Mouse (Mus musculus) layer of hippocampus, postnatal 14 days (tissue): Measurements from ENCODE around the gene Kctd17. TPM values are rescaled to one million over a fixed set of nuclear protein-coding genes. Genes with fewer than 3 reads are reported as not detected.

Experiments
- DNase-seq, 2 experiments: peaks; one replicate each; pipeline ENCODE4 v3.0.0; 2021 to 2022; ENCODE audit warnings: low spot score in 2 of 2, mixed read lengths in 1 of 2
- total RNA-seq, 2 experiments: library from RNA; stranded (reverse); gene quantifications; 2 replicates each; pipeline ENCODE4 v1.2.3; 2021

The Kctd17 gene
- total RNA-seq, 2 experiments from 2014 or later = 254 to 262 TPM

- DNase-seq = no peak
Observed at GRCm38 (mm10) chr15:78443857-78444256, 15.5 kb downstream of the Kctd17 start.

GRCm38 (mm10) chr15:78447121-78447520 is 18.8 kb downstream of the Kctd17 start:
- DNase-seq = no peak

- peak; percentile 93 to 96 for DNase-seq
Observed at GRCm38 (mm10) chr15:78447746-78448535, 19.6 kb downstream of the Kctd17 start.

- no peak for DNase-seq
Observed at GRCm38 (mm10) chr15:78449131-78449530, 20.8 kb downstream of the Kctd17 start.

GRCm38 (mm10) chr15:78449694-78450418 is 21.5 kb downstream of the Kctd17 start:
- DNase-seq = no peak

- DNase-seq = no peak
Observed at GRCm38 (mm10) chr15:78450419-78450768, 22.0 kb downstream of the Kctd17 start.

GRCm38 (mm10) chr15:78451201-78451600 is 22.8 kb downstream of the Kctd17 start:
- DNase-seq = no peak

GRCm38 (mm10) chr15:78452929-78453328 is 24.6 kb downstream of the Kctd17 start:
- no peak for DNase-seq

- DNase-seq = no peak
Observed at GRCm38 (mm10) chr15:78455168-78455567, 26.8 kb downstream of the Kctd17 start.

GRCm38 (mm10) chr15:78456051-78456450 is 27.7 kb downstream of the Kctd17 start:
- no peak for DNase-seq

GRCm38 (mm10) chr15:78457193-78457592 is 28.8 kb downstream of the Kctd17 start:
- no peak for DNase-seq

GRCm38 (mm10) chr15:78462981-78463380 is 34.6 kb downstream of the Kctd17 start:
- no peak for DNase-seq

GRCm38 (mm10) chr15:78466809-78467208 is 38.4 kb downstream of the Kctd17 start:
- DNase-seq = no peak

- DNase-seq = no peak
Observed at GRCm38 (mm10) chr15:78467570-78467969, 39.2 kb downstream of the Kctd17 start.

- DNase-seq = no peak
Observed at GRCm38 (mm10) chr15:78468379-78468937, 40.1 kb downstream of the Kctd17 start, which contains the start of gene Tmprss6. TSS of gene Tmprss6 (minus strand) at chr15:78468634.

GRCm38 (mm10) chr15:78470495-78471276 is 42.3 kb downstream of the Kctd17 start:
- DNase-seq = no peak

- DNase-seq = no peak
Observed at GRCm38 (mm10) chr15:78471902-78472301, 43.5 kb downstream of the Kctd17 start.

GRCm38 (mm10) chr15:78473442-78473841 is 45.1 kb downstream of the Kctd17 start:
- no peak for DNase-seq

- no peak for DNase-seq
Observed at GRCm38 (mm10) chr15:78475604-78476031, 47.3 kb downstream of the Kctd17 start.

- DNase-seq = no peak
Observed at GRCm38 (mm10) chr15:78476878-78477277, 48.5 kb downstream of the Kctd17 start.

GRCm38 (mm10) chr15:78478073-78478472 is 49.7 kb downstream of the Kctd17 start:
- DNase-seq = no peak
